Mouse (Mus musculus): ENCODE results near the gene Agap2. TPM values are rescaled to one million over a fixed set of nuclear protein-coding genes. Genes with fewer than 3 reads are reported as not detected.

Agap2 gene
- polyA plus RNA-seq, 1 experiment from 2014 or later: 0.92 TPM

DNA sequence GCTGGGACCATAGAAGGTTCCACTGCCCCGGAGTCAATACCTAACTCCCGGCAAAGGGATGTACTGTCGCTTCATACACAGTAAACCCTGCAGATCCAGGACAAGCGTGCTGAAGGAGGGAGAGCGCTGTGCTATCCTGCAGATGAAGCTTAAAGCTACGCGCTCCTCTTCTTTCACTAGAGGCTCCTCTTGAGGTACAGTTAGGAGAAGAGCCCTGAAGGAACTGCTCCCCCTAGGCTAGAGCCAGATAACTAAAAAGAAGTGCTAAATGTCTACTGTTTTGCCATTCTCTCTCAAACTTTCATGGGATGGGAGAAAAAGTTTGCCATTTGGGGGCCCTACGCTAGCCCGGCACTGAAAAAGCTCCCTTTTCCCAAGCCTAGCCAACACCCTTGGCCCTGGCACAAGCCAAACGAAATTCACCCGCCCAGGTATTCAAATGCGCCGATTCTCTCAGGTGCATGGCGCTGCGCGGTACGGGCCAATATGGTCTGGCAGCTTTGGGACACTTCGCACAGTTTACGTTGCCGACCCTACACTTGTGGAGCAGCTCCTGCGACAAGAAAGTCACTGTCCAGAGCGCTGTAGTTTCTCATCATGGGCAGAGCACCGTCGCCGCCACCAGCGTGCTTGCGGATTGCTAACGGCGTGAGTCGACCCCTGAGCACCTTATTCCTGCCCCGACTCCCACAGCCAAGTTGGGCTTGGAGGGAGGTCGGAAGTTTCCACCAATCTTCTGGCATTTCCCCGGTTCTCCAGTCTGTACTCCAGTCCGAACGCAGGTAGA is 26.3 kb upstream of the Agap2 start:
- Histone ChIP-seq H3K27me3 (replicated peaks) (peaks cover 67% of the 10 kb centered on the region), H3K9ac (no peak overlapping the region), H3K4me2 (peak overlapping the region; percentile 33), H3K4me3 (no peak overlapping the region), H3K36me3 (peaks cover 20% of the 10 kb centered on the region), H3K9me3 (replicated peaks) (no peaks in the 10 kb centered on the region), H3K27ac (no peak overlapping the region), H3K4me1 (0 out of 2 replicates have a peak, but pooled peaks cover 13% of the 10 kb centered on the region)
- WGBS (ENCODE audit: insufficient replicate concordance): 6% methylated on average over 35 of the region's 35 CpGs
- ATAC-seq: no peak

DNA sequence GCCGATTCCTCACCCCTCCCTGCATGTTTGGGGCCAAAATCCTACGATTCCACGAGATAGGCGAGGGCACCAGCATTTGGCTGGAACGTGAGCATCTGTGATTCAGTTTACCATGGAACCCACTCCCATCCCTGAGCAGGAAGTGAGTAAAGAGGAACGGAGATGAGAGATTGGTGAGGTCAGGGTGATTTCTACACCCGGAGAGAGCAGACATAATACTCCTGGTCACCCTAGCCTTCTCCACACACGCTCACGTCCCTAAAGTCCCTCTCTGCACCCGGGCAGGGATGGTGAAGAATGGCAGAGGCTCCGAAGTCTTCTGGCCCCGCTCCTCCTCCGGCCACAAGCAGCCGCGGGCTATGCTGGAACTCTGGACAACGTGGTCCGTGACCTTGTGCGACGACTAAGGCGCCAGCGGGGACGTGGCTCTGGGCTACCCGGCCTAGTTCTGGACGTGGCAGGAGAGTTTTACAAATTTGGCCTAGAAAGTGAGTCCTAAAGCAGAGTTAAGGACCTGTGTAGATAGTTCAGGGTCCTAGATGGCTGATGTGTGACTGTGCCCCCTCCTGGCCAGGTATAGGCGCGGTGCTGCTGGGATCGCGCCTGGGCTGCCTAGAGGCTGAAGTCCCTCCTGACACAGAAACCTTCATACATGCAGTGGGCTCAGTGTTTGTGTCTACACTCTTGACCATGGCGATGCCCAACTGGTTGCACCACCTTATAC is 25.5 kb upstream of the Agap2 start:
- H3K27me3 ChIP-seq (replicated peaks): peaks cover 75% of the 10 kb centered on the region

GRCm38 (mm10) chr10:127050119-127050474 is 25.0 kb upstream of the Agap2 start:
- Histone ChIP-seq H3K4me2 (no peak overlapping the region), H3K4me3 (no peak overlapping the region), H3K4me1 (0 out of 2 replicates have a peak, but pooled peaks cover 13% of the 10 kb centered on the region), H3K36me3 (peaks cover 9% of the 10 kb centered on the region; the same call in 1 of the 2 replicates), H3K27me3 (replicated peaks) (peaks cover 80% of the 10 kb centered on the region), H3K9ac (no peak overlapping the region), H3K9me3 (replicated peaks) (no peaks in the 10 kb centered on the region), H3K27ac (no peak overlapping the region)
- no peak for ATAC-seq
- WGBS (ENCODE audit: insufficient replicate concordance): 5% methylated on average over 10 of the region's 10 CpGs

More for the DNA sequence above, 25.5 kb upstream of the Agap2 start:
- Histone ChIP-seq H3K4me1 (0 out of 2 replicates have a peak, but pooled peaks cover 13% of the 10 kb centered on the region), H3K36me3 (peaks cover 14% of the 10 kb centered on the region), H3K9ac (no peak overlapping the region), H3K27ac (no peak overlapping the region), H3K4me3 (no peak overlapping the region), H3K9me3 (replicated peaks) (no peaks in the 10 kb centered on the region), H3K4me2 (peak overlapping the region; percentile 33)
- 5% methylated on average over 29 of the region's 29 CpGs for WGBS (ENCODE audit: insufficient replicate concordance)
- no peak for ATAC-seq

- WGBS (ENCODE audit: insufficient replicate concordance): 53% methylated on average over 4 of the region's 4 CpGs
- Histone ChIP-seq H3K4me1 (peaks cover 21% of the 10 kb centered on the region), H3K9me3 (replicated peaks) (no peaks in the 10 kb centered on the region), H3K27ac (no peak overlapping the region), H3K36me3 (no peaks in the 10 kb centered on the region; the same call in 1 of the 2 replicates), H3K9ac (no peak overlapping the region), H3K4me2 (no peak overlapping the region), H3K4me3 (no peak overlapping the region), H3K27me3 (replicated peaks) (peaks cover 100% of the 10 kb centered on the region)
- no peak for ATAC-seq
Observed at GRCm38 (mm10) chr10:127054646-127055045, 20.4 kb upstream of the Agap2 start.

DNA sequence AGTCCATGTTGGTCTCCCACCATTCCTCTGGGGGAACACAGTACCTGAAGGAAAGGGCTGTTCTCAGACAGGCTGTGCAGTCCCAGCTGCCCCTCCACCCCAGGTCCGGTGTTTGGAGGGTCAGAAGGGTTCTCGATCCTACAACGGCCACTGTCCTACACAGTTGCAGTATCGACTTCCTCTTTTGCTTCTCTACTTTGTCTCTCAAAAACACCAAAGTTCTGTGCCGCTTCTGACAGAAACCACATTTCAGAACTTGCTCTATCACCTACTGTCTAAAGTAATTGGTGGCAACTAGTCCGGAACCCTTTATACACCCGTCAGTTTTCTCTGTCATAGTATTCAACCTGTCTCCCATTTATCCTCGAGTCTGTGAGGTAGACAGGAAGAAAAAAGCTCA is 19.7 kb upstream of the Agap2 start:
- H3K4me2 ChIP-seq: no peak overlapping the region
- H3K9me3 ChIP-seq (replicated peaks): no peaks in the 10 kb centered on the region
- 48% methylated on average over 8 of the region's 8 CpGs for WGBS (ENCODE audit: insufficient replicate concordance)
- ATAC-seq: no peak
- peaks cover 100% of the 10 kb centered on the region for H3K27me3 ChIP-seq (replicated peaks)
- H3K4me3 ChIP-seq: no peak overlapping the region
- no peak overlapping the region for H3K9ac ChIP-seq
- H3K36me3 ChIP-seq: no peaks in the 10 kb centered on the region; the same call in 1 of the 2 replicates
- H3K27ac ChIP-seq: no peak overlapping the region
- peaks cover 24% of the 10 kb centered on the region for H3K4me1 ChIP-seq

DNA sequence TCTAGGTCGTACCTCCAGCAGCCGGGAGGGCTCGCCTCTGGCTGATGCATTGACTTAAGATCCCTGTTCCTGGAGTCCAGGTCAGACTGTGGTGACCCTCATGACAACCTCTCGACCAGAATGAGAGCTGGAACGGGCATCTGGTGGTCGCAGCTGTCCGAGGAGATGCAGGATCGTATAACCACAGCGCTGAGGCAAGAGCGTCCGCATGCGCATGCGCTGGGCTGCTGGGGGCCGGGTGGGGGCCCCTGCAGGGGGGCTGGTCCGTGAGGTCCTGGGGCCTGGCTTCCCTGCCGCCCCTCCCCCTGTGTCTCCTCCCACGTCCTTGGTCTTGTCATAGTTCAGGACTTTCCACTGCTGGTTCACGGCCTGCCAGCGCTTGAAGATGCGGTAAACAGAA is 18.6 kb upstream of the Agap2 start:
- 74% methylated on average over 20 of the region's 20 CpGs for WGBS (ENCODE audit: insufficient replicate concordance)
- Histone ChIP-seq H3K36me3 (no peaks in the 10 kb centered on the region; the same call in 1 of the 2 replicates), H3K4me1 (peaks cover 26% of the 10 kb centered on the region), H3K4me3 (no peak overlapping the region), H3K9me3 (replicated peaks) (no peaks in the 10 kb centered on the region), H3K27me3 (replicated peaks) (peaks cover 100% of the 10 kb centered on the region), H3K27ac (no peak overlapping the region), H3K9ac (no peak overlapping the region), H3K4me2 (no peak overlapping the region)
- no peak for ATAC-seq

DNA sequence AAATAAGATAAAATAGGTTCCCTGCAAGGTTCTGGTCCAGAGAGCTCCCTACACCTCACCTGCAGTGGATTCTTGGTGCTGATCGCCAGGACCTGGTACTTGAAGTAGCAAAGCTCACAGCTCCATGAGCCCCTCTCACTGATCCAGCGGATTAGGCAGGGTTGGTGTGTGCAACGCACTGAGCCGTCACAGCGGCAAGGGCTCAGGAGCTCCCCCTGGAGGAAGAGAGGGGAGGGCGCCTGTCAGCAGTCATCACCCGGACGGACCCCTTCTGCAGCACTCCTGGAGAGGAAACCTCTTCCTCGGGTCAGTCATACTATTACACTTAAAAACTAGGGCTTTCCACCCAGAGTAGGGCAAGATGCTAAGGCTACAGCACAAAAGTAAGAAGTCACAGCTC is 16.9 kb upstream of the Agap2 start:
- Histone ChIP-seq H3K9ac (no peak overlapping the region), H3K4me1 (peaks cover 34% of the 10 kb centered on the region), H3K27me3 (replicated peaks) (peaks cover 95% of the 10 kb centered on the region), H3K4me3 (no peak overlapping the region), H3K27ac (no peak overlapping the region), H3K4me2 (no peak overlapping the region), H3K9me3 (replicated peaks) (no peaks in the 10 kb centered on the region), H3K36me3 (no peaks in the 10 kb centered on the region; the same call in 1 of the 2 replicates)
- 0 out of 2 replicates have a peak, but pooled peaks have one; percentile 14 for ATAC-seq
- WGBS (ENCODE audit: insufficient replicate concordance): 2% methylated on average over 9 of the region's 9 CpGs

DNA sequence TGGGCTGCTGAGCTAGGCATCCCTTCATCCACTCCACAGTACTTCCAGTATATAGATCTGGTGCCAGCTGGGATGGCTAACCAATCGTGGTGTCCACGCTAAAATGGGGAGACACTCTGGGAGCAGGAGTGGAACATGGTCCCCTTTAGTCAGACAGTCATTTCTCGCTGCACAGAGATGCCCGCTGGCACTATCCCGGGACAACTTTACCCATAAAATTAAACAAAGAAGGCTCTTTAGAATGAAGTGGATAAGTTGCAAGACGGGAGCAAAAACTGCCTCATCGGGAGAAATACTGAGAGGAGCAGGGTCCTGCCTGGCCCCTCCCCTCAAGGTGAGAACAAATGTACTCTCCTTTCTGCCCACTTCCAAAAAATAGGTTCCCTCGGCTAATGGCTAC is 16.4 kb upstream of the Agap2 start:
- Histone ChIP-seq H3K4me3 (peak overlapping the region; percentile 67; the same call in 1 of the 2 replicates), H3K36me3 (no peaks in the 10 kb centered on the region; the same call in 1 of the 2 replicates), H3K9me3 (replicated peaks) (no peaks in the 10 kb centered on the region), H3K27ac (no peak overlapping the region), H3K27me3 (replicated peaks) (peaks cover 90% of the 10 kb centered on the region), H3K9ac (no peak overlapping the region), H3K4me1 (peaks cover 36% of the 10 kb centered on the region), H3K4me2 (peak overlapping the region; percentile 98)
- WGBS (ENCODE audit: insufficient replicate concordance): 12% methylated on average over 8 of the region's 8 CpGs
- no peak for ATAC-seq

GRCm38 (mm10) chr10:127059174-127059967 is 15.7 kb upstream of the Agap2 start:
- peak overlapping the region; percentile 64 for H3K9ac ChIP-seq
- H3K9me3 ChIP-seq (replicated peaks): no peaks in the 10 kb centered on the region
- H3K4me1 ChIP-seq: peaks cover 39% of the 10 kb centered on the region
- under 1% methylated on average over 56 of the region's 92 CpGs for WGBS (ENCODE audit: insufficient replicate concordance)
- no peak for ATAC-seq
- H3K27ac ChIP-seq: no peak overlapping the region
- peak overlapping the region; percentile 98 for H3K4me2 ChIP-seq
- peaks cover 83% of the 10 kb centered on the region for H3K27me3 ChIP-seq (replicated peaks)
- H3K36me3 ChIP-seq: no peaks in the 10 kb centered on the region; the same call in 1 of the 2 replicates
- peak overlapping the region; percentile 67 for H3K4me3 ChIP-seq

DNA sequence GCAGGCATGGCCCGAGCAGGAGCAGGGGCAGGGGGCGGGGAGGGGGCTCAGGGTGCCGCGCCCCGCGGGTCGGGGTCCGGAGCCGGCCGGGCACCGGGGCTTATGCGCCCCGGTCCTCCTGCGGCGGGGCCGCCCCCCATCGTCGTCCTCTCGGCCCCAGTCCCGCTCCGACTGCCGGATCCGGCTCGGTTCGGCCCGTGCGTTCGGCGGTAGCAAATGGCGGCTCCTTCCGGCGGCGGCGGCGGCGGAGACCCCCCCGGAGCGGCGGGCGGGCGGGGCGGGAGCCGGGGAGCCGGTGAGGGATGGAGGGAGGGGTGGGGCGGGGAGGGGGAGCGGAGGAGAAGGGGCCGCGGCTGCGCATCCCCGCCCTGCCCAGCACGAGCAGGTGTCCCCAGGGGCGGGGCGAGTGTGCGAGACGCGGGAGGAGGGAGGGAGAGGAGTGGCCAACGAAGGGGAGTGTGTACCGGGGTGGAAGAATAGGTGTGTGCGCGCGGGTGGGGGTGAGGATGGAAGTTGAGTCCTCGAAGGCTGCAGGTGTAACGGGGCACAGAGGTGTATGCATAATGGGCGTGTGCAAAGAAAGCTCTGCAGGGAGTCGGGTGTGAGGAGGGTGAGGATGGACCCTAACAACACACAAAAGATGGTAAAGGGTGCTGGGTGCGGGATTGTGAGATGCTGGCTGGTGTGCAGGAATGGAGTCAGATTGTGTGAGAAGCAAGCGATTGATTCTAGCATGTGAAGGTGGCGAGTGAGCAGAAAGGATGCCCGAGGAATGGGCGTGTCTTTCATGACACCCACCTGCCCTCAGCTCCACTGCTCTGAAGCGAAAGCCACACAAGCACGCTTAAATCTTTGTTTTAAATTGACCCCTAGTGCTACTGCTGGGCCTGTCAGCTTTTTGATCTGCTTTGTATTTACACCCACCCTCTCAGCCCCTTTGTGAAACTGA is 14.8 kb upstream of the Agap2 start, which contains the start of gene March9:
Gene March9 (minus strand): TSS at position 217 of the 949 bp plus-strand sequence.
- H3K9me3 ChIP-seq (replicated peaks): no peaks in the 10 kb centered on the region
- H3K27ac ChIP-seq: no peak within 1 kb of the TSS
- H3K4me3 ChIP-seq: peak within 1 kb of the TSS; percentile 67
- 3% methylated on average over 32 of the region's 72 CpGs for WGBS (ENCODE audit: insufficient replicate concordance)
- peaks cover 48% of the 10 kb centered on the region for H3K4me1 ChIP-seq
- peaks cover 8% of the 10 kb centered on the region for H3K36me3 ChIP-seq
- H3K9ac ChIP-seq: peak within 1 kb of the TSS; percentile 64
- ATAC-seq: no peak
- H3K4me2 ChIP-seq: peak within 1 kb of the TSS; percentile 98
- peaks cover 74% of the 10 kb centered on the region for H3K27me3 ChIP-seq (replicated peaks)

- H3K9me3 ChIP-seq (replicated peaks): no peaks in the 10 kb centered on the region
- peaks cover 66% of the 10 kb centered on the region for H3K27me3 ChIP-seq (replicated peaks)
- no peak overlapping the region for H3K4me2 ChIP-seq
- H3K4me1 ChIP-seq: peaks cover 56% of the 10 kb centered on the region
- H3K9ac ChIP-seq: no peak overlapping the region
- H3K36me3 ChIP-seq: peaks cover 17% of the 10 kb centered on the region
- H3K27ac ChIP-seq: no peak overlapping the region
- H3K4me3 ChIP-seq: no peak overlapping the region
- WGBS (ENCODE audit: insufficient replicate concordance): 44% methylated on average over 5 of the region's 5 CpGs
- ATAC-seq: no peak
Observed at GRCm38 (mm10) chr10:127061085-127061484, 14.0 kb upstream of the Agap2 start.

All from liver, embryonic 12.5 days (tissue).